Mouse (Mus musculus) neural tube, embryonic 11.5 days (tissue): ENCODE data around the gene Gm45753. TPM values are rescaled to one million over a fixed set of nuclear protein-coding genes. Genes with fewer than 3 reads are reported as not detected.

Experiments
- ATAC-seq: fragments of 200-750 bp; cut with Nextera tagmentation; 2 replicates; pipeline ENCODE4 v1.8.0; 2017; ENCODE audit warnings: moderate number of reproducible peaks, mild to moderate bottlenecking, moderate TSS enrichment, moderate library complexity; ENCODE audit not compliant: insufficient read depth, low FRiP score, low TSS enrichment
- DNase-seq: peaks from one replicate; pipeline ENCODE4 v3.0.0-alpha.2; 2015; ENCODE audit warnings: low spot score
- H3K27ac ChIP-seq: fragments of 300-500 bp; sonication (generic); 2 replicates; pipeline ENCODE4 v1.5.1; 2014; ENCODE audit warnings: low read depth, mild to moderate bottlenecking, low read length
- H3K27me3 ChIP-seq: fragments of 300-500 bp; sonication (generic); 2 replicates; pipeline ENCODE4 v1.6.1; 2014; ENCODE audit warnings: mild to moderate bottlenecking, low read length, mixed read lengths; ENCODE audit not compliant: control insufficient read depth, insufficient read depth
- H3K36me3 ChIP-seq: fragments of 300-500 bp; sonication (generic); 2 replicates; pipeline ENCODE4 v1.6.1; 2014; ENCODE audit warnings: mild to moderate bottlenecking, low read length, moderate library complexity, mixed read lengths; ENCODE audit not compliant: control insufficient read depth, insufficient read depth
- H3K4me1 ChIP-seq: fragments of 300-500 bp; sonication (generic); 2 replicates; pipeline ENCODE4 v1.6.1; 2014; ENCODE audit warnings: low read length, mixed read lengths; ENCODE audit not compliant: control insufficient read depth, insufficient read depth
- H3K4me2 ChIP-seq: fragments of 300-500 bp; sonication (generic); 2 replicates; pipeline ENCODE4 v1.6.1; 2014; ENCODE audit warnings: low read depth, mild to moderate bottlenecking, moderate library complexity
- H3K4me3 ChIP-seq: fragments of 300-500 bp; sonication (generic); 2 replicates; pipeline ENCODE4 v1.5.1; 2014; ENCODE audit warnings: low read depth, low read length
- H3K9ac ChIP-seq: fragments of 300-500 bp; sonication (generic); 2 replicates; pipeline ENCODE4 v1.6.1; 2014; ENCODE audit warnings: mild to moderate bottlenecking, low read length
- H3K9me3 ChIP-seq: fragments of 300-500 bp; sonication (generic); 2 replicates; pipeline ENCODE4 v1.6.1; 2016; ENCODE audit warnings: low read length; ENCODE audit not compliant: control insufficient read depth
- WGBS: fragments of 180-500 bp; shearing (Covaris S2); extraction: QIAGEN DNeasy Blood & Tissue Kit; methylation state at CpG from one replicate; pipeline ENCODE4 v1.1.7; 2014; 5-methylcytosine and 5-hydroxymethylcytosine counted together
- polyA plus RNA-seq: library from polyadenylated mRNA; unstranded; fragments of >200 nt; fragmentation: Nextera tagmentation; extraction: Ambion mirVana; gene quantifications from 2 replicates; pipeline ENCODE4 v1.2.1, GENCODE M21; 2014

Gm45753 gene
- polyA plus RNA-seq, 1 experiment from 2014 or later: not detected

- no peaks in the 10 kb centered on the region for H3K9me3 ChIP-seq
- H3K27me3 ChIP-seq: no peaks in the 10 kb centered on the region
- H3K27ac ChIP-seq: no peak overlapping the region
- H3K4me1 ChIP-seq: no peaks in the 10 kb centered on the region
- no peak overlapping the region for H3K4me2 ChIP-seq
- ATAC-seq: no peak
- WGBS: 39% methylated on average over 7 of the region's 7 CpGs
- no peak overlapping the region for H3K4me3 ChIP-seq
- DNase-seq: no peak
- no peaks in the 10 kb centered on the region for H3K36me3 ChIP-seq
- no peak overlapping the region for H3K9ac ChIP-seq
These were observed 62.0 kb downstream of the Gm45753 start for GRCm38 (mm10) chr8:45246307-45246706.

GRCm38 (mm10) chr8:45239363-45239762 lies 68.9 kb downstream of the Gm45753 start:
- Histone ChIP-seq H3K4me3 (no peak overlapping the region), H3K27me3 (no peaks in the 10 kb centered on the region), H3K4me1 (no peaks in the 10 kb centered on the region), H3K9me3 (no peaks in the 10 kb centered on the region), H3K27ac (no peak overlapping the region), H3K4me2 (no peak overlapping the region), H3K36me3 (no peaks in the 10 kb centered on the region), H3K9ac (no peak overlapping the region)
- no peak for DNase-seq
- WGBS: 87% methylated on average over 8 of the region's 8 CpGs
- ATAC-seq: no peak

DNA sequence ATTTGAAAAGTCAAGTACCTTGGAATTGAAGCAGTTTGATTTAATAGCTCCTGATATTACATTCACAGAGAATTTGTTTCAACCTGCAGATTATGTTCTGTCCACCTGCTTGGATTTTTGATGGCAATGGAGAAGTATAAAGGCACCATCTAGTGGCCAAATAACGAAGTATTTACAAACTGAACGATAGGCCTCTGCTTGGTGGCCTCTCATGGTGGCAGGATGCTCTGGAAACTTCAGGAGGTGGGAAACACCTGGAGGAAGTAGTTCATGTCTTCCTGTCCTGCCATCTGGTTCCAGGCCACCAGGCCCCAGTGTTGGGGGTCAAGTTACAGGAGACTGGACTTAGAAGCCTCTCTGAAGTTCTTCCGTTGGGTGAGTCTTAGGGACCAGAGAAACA lies 70.0 kb downstream of the Gm45753 start:
- H3K4me3 ChIP-seq: no peak overlapping the region

DNA sequence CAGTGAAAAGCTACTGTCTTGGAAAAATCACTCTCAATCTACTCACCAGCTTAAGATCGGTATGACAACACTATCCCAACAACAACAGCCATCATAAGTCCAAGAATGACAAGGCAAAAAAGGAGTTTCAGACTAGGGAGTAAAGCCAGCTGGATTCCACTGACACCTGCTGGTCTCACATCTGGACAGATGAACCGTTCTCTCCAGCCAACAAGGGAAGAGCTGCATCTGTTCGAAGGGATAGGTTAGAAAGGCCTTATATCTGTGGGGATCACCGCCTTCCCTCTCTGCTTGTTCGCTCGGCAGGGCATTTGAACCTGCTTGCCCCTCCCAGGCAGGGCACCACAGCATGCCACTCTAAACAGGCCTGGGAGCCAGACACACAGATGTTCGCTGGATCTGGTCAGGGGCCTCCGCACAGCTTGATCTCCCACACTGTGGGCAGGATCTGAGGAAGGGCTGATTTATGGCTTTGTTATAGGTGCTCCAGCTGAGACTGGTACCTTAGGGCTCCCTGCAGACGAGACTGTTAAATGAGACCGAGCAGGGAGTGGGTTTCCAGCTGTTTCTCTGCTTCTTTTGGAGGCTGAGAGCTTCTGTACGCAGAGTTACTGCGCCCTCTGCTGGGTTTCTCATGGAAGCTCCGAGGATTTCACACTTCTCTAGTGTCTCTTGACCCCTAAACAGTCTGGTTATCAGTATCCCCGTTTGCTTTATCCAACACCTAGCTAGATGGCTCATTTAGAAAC lies 71.9 kb downstream of the Gm45753 start:
- Histone ChIP-seq H3K36me3 (no peaks in the 10 kb centered on the region), H3K27ac (no peak overlapping the region), H3K9me3 (no peaks in the 10 kb centered on the region), H3K27me3 (no peaks in the 10 kb centered on the region), H3K4me2 (0 out of 2 replicates have a peak overlapping the region, but pooled peaks have one; percentile 3), H3K4me1 (no peaks in the 10 kb centered on the region), H3K4me3 (no peak overlapping the region), H3K9ac (no peak overlapping the region)
- 18% methylated on average over 14 of the region's 14 CpGs for WGBS
- ATAC-seq (peak; percentile 77), DNase-seq (peak; percentile 66)

More for the DNA sequence above, 70.0 kb downstream of the Gm45753 start:
- WGBS: 24% methylated on average over 3 of the region's 3 CpGs
- no peaks in the 10 kb centered on the region for H3K36me3 ChIP-seq
- no peaks in the 10 kb centered on the region for H3K27me3 ChIP-seq
- no peak overlapping the region for H3K4me2 ChIP-seq
- H3K9ac ChIP-seq: no peak overlapping the region
- ATAC-seq (no peak), DNase-seq (no peak)
- H3K27ac ChIP-seq: no peak overlapping the region
- no peaks in the 10 kb centered on the region for H3K9me3 ChIP-seq
- no peaks in the 10 kb centered on the region for H3K4me1 ChIP-seq

- H3K9ac ChIP-seq: no peak overlapping the region
- no peaks in the 10 kb centered on the region for H3K36me3 ChIP-seq
- H3K4me3 ChIP-seq: no peak overlapping the region
- WGBS: 91% methylated on average over 6 of the region's 6 CpGs
- no peaks in the 10 kb centered on the region for H3K4me1 ChIP-seq
- DNase-seq (no peak), ATAC-seq (no peak)
- H3K27me3 ChIP-seq: no peaks in the 10 kb centered on the region
- H3K27ac ChIP-seq: no peak overlapping the region
- H3K4me2 ChIP-seq: no peak overlapping the region
- H3K9me3 ChIP-seq: no peaks in the 10 kb centered on the region
These were observed 73.0 kb downstream of the Gm45753 start for GRCm38 (mm10) chr8:45235228-45235627.

- Histone ChIP-seq H3K4me2 (no peak overlapping the region), H3K4me1 (no peaks in the 10 kb centered on the region), H3K36me3 (no peaks in the 10 kb centered on the region), H3K9me3 (no peaks in the 10 kb centered on the region), H3K9ac (no peak overlapping the region), H3K4me3 (no peak overlapping the region), H3K27me3 (no peaks in the 10 kb centered on the region), H3K27ac (no peak overlapping the region)
- WGBS: 69% methylated on average over 3 of the region's 3 CpGs
- DNase-seq: no peak
- no peak for ATAC-seq
These were observed 75.0 kb downstream of the Gm45753 start for GRCm38 (mm10) chr8:45233256-45233655.

Other genes starting within 250 kb of the Gm45753 start
- gene Mtnr1a, start 239.3 kb downstream of the Gm45753 start, polyA plus RNA-seq: 0.15 TPM in 1 of 2 replicates, not detected in the other
- gene F11, start 46.4 kb downstream of the Gm45753 start, polyA plus RNA-seq: not detected in 2 replicates
- not detected in 2 replicates for gene Klkb1, start 13.6 kb downstream of the Gm45753 start, polyA plus RNA-seq
- 0.38 and 0.77 TPM in 2 replicates for gene Cyp4v3, start 24.8 kb upstream of the Gm45753 start, polyA plus RNA-seq
- gene Fam149a, start 73.8 kb upstream of the Gm45753 start, polyA plus RNA-seq: 11.9 and 12.6 TPM in 2 replicates
- 0.58 and 1.8 TPM in 2 replicates for gene Tlr3, start 102.6 kb upstream of the Gm45753 start, polyA plus RNA-seq
- gene Sorbs2, start 199.3 kb upstream of the Gm45753 start, polyA plus RNA-seq: 40.9 and 45.2 TPM in 2 replicates